ENCODE assay signal across 34 mouse cellular contexts in genomic region chr5:6251207-6251606, GRCm38 (mm10).
"Had no signal": no experiment of that assay in that cellular context is flagged by ENCODE, and none has a peak within 500 bp of the region (broad histone marks: within the 10 kb centered on the region; RNA-seq: fewer than 3 reads in every experiment).

No protein-coding gene starts in this region.

- H3K9me3 ChIP-seq: heart, embryonic 13.5 days; heart, embryonic 15.5 days; hindbrain, embryonic 12.5 days; hindbrain, embryonic 13.5 days; hindbrain, embryonic 15.5 days; intestine, embryonic 15.5 days; kidney, embryonic 15.5 days had no signal

- H3K9ac ChIP-seq: heart, embryonic 12.5 days; heart, embryonic 13.5 days; heart, embryonic 15.5 days; hindbrain, embryonic 12.5 days; hindbrain, embryonic 13.5 days; hindbrain, embryonic 14.5 days; hindbrain, embryonic 15.5 days; intestine, embryonic 15.5 days; kidney, embryonic 15.5 days had no signal

- ATAC-seq: hindbrain, embryonic 16.5 days; hindbrain, postnatal 0 days; inflammation-experienced regulatory T-cells, adult 6 months; intestine, embryonic 15.5 days; intestine, embryonic 16.5 days; intestine, postnatal 0 days had no signal

- H3K4me1 ChIP-seq: heart, embryonic 12.5 days; heart, embryonic 13.5 days; heart, embryonic 15.5 days; hindbrain, embryonic 10.5 days; hindbrain, embryonic 12.5 days; hindbrain, embryonic 13.5 days; hindbrain, embryonic 15.5 days; intestine, embryonic 15.5 days; kidney, embryonic 15.5 days had no signal

- H3K4me3 ChIP-seq: heart, embryonic 12.5 days; heart, embryonic 13.5 days; heart, embryonic 15.5 days; hindbrain, embryonic 10.5 days; hindbrain, embryonic 12.5 days; hindbrain, embryonic 13.5 days; hindbrain, embryonic 15.5 days; intestine, embryonic 15.5 days; kidney, embryonic 15.5 days; layer of hippocampus, adult 2 months; left cerebral cortex, adult 2 months had no signal

- H3K27ac ChIP-seq: heart, embryonic 13.5 days; heart, embryonic 15.5 days; hindbrain, embryonic 10.5 days; hindbrain, embryonic 12.5 days; hindbrain, embryonic 13.5 days; hindbrain, embryonic 14.5 days; hindbrain, embryonic 15.5 days; hindbrain, postnatal 0 days; intestine, embryonic 15.5 days; kidney, embryonic 15.5 days; kidney, postnatal 0 days; layer of hippocampus, adult 2 months; left cerebral cortex, adult 2 months had no signal

- H3K27me3 ChIP-seq: heart, embryonic 12.5 days; heart, embryonic 13.5 days; heart, embryonic 15.5 days; hindbrain, embryonic 12.5 days; hindbrain, embryonic 13.5 days; hindbrain, embryonic 15.5 days; intestine, embryonic 15.5 days; kidney, embryonic 15.5 days had no signal

- H3K36me3 ChIP-seq: heart, embryonic 12.5 days; heart, embryonic 13.5 days; heart, embryonic 15.5 days; hindbrain, embryonic 10.5 days; hindbrain, embryonic 12.5 days; hindbrain, embryonic 13.5 days; hindbrain, embryonic 15.5 days; intestine, embryonic 15.5 days; kidney, embryonic 15.5 days had no signal

- DNase-seq: heart, postnatal 10 days; heart, postnatal 14 days; heart, postnatal 36 days; heart, postnatal 4 days; kidney, adult 11 months; kidney, adult 18-20 months; kidney, adult 2 months; kidney, adult 8-10 months; kidney, adult 9 months; kidney, postnatal 10 days; kidney, postnatal 14 days; kidney, postnatal 25 days; kidney, postnatal 36 days; kidney, postnatal 4 days; layer of hippocampus, adult 9-11 months; layer of hippocampus, postnatal 36 days had no signal

- H3K4me2 ChIP-seq: heart, embryonic 12.5 days; heart, embryonic 13.5 days; heart, embryonic 15.5 days; hindbrain, embryonic 12.5 days; hindbrain, embryonic 13.5 days; hindbrain, embryonic 14.5 days; hindbrain, embryonic 15.5 days; intestine, embryonic 15.5 days; kidney, embryonic 15.5 days had no signal
